Mouse (Mus musculus): Measurements from ENCODE around the gene Aff4.
"Not testable (repeated sequence)": the region's sequence is repeated elsewhere in the genome, so short reads cannot be mapped to it uniquely, and the experiment has no call there.

Gene Aff4

GRCm38 (mm10) chr11:53337684-53338083 is 12.9 kb upstream of the Aff4 start:
- no peak for DNase-seq (ENCODE audit: low spot score in 2 of 2)

- not testable (repeated sequence) for DNase-seq (ENCODE audit: low spot score in 2 of 2)
Observed at GRCm38 (mm10) chr11:53341019-53341418, 9.6 kb upstream of the Aff4 start.

- DNase-seq (ENCODE audit: low spot score in 2 of 2): peak in 1 of 2 experiments; percentile 37
Observed at GRCm38 (mm10) chr11:53342711-53343110, 7.9 kb upstream of the Aff4 start.

GRCm38 (mm10) chr11:53345328-53345727 is 5.3 kb upstream of the Aff4 start:
- DNase-seq (ENCODE audit: low spot score in 2 of 2): no peak

- DNase-seq (ENCODE audit: low spot score in 2 of 2): no peak
Observed at GRCm38 (mm10) chr11:53345738-53346137, 4.9 kb upstream of the Aff4 start.

GRCm38 (mm10) chr11:53351224-53351942 is 750 bp downstream of the Aff4 start:
- peak; percentile 48 to 56 for DNase-seq (ENCODE audit: low spot score in 2 of 2)

- DNase-seq (ENCODE audit: low spot score in 2 of 2): no peak
Observed at GRCm38 (mm10) chr11:53351943-53352590, 1.4 kb downstream of the Aff4 start.

- no peak for DNase-seq (ENCODE audit: low spot score in 2 of 2)
Observed at GRCm38 (mm10) chr11:53358504-53359155, 8.0 kb downstream of the Aff4 start.

GRCm38 (mm10) chr11:53367032-53367431 is 16.4 kb downstream of the Aff4 start:
- no peak for DNase-seq (ENCODE audit: low spot score in 2 of 2)

GRCm38 (mm10) chr11:53378918-53379317 is 28.3 kb downstream of the Aff4 start:
- no peak for DNase-seq (ENCODE audit: low spot score in 2 of 2)

GRCm38 (mm10) chr11:53383758-53384428 is 33.3 kb downstream of the Aff4 start:
- no peak for DNase-seq (ENCODE audit: low spot score in 2 of 2)

- peak; percentile 32 to 58 for DNase-seq (ENCODE audit: low spot score in 2 of 2)
Observed at GRCm38 (mm10) chr11:53393856-53394255, 43.2 kb downstream of the Aff4 start.

- no peak for DNase-seq (ENCODE audit: low spot score in 2 of 2)
Observed at GRCm38 (mm10) chr11:53403638-53404037, 53.0 kb downstream of the Aff4 start.

- no peak for DNase-seq (ENCODE audit: low spot score in 2 of 2)
Observed at GRCm38 (mm10) chr11:53411738-53412137, 61.1 kb downstream of the Aff4 start.

- DNase-seq (ENCODE audit: low spot score in 2 of 2): no peak
Observed at GRCm38 (mm10) chr11:53413871-53414270, 63.2 kb downstream of the Aff4 start.

GRCm38 (mm10) chr11:53418048-53418447 is 67.4 kb downstream of the Aff4 start:
- no peak for DNase-seq (ENCODE audit: low spot score in 2 of 2)

GRCm38 (mm10) chr11:53423036-53423435 is 72.4 kb downstream of the Aff4 start, which contains the start of gene Leap2:
Gene Leap2, minus strand, starts transcription at chr11:53423170.
- no peak for DNase-seq (ENCODE audit: low spot score in 2 of 2)

GRCm38 (mm10) chr11:53424826-53425225 is 74.2 kb downstream of the Aff4 start:
- no peak for DNase-seq (ENCODE audit: low spot score in 2 of 2)

GRCm38 (mm10) chr11:53425251-53425650 is 74.6 kb downstream of the Aff4 start:
- DNase-seq (ENCODE audit: low spot score in 2 of 2): no peak

GRCm38 (mm10) chr11:53425711-53426255 is 75.2 kb downstream of the Aff4 start:
- DNase-seq (ENCODE audit: low spot score in 2 of 2): no peak

- not testable (repeated sequence) for DNase-seq (ENCODE audit: low spot score in 2 of 2)
Observed at GRCm38 (mm10) chr11:53426914-53427313, 76.3 kb downstream of the Aff4 start.
